Mouse (Mus musculus) heart, adult 2 months (tissue): ENCODE results near the gene Mecom.

ENCODE experiments used
- CTCF ChIP-seq: fragments of 200-600 bp; IDR thresholded peaks from 2 replicates; pipeline ENCODE4 v1.8.1; 2022; ENCODE audit warnings: antibody characterized with exemption, mild to moderate bottlenecking, moderate library complexity
- EP300 ChIP-seq: fragments of 200-500 bp; IDR thresholded peaks from 2 replicates; pipeline ENCODE4 v1.6.1; 2011; ENCODE audit warnings: low read depth, low read length, control low read depth; ENCODE audit not compliant: insufficient read depth
- POLR2A ChIP-seq: fragments of 200-500 bp; IDR thresholded peaks from 2 replicates; pipeline ENCODE4 v1.6.1; 2011; ENCODE audit warnings: mild to moderate bottlenecking, low read depth, low read length, control low read depth; ENCODE audit not compliant: insufficient read depth

GRCm38 (mm10) chr3:30475591-30475990 is 72.2 kb downstream of the Mecom start:
- no peak for TF ChIP-seq CTCF
- TF ChIP-seq POLR2A, result no peak
- no peak for TF ChIP-seq EP300
